10 mouse cellular contexts compared by ENCODE assay signal in genomic region chr12:55300820-55301351, GRCm38 (mm10). TPM values are rescaled to one million over a fixed set of nuclear protein-coding genes. Genes with fewer than 3 reads are reported as not detected.
DNase-seq lines count a peak whose midpoint lies in the region; ATAC-seq and TF ChIP-seq lines count a peak whose summit lies in the region.
"Had no signal": no experiment of that assay in that cellular context is flagged by ENCODE, and none has a peak within 500 bp of the region (broad histone marks: within the 10 kb centered on the region; RNA-seq: fewer than 3 reads in every experiment).

No protein-coding gene starts in this region.

- peak overlapping the region; percentile 80 for H3K9ac ChIP-seq in liver, embryonic 13.5 days

- no peak for DNase-seq in testis, postnatal 10 days (ENCODE audit: low spot score)
- DNase-seq in liver, embryonic 13.5 days = no peak
- DNase-seq in spleen, postnatal 36 days (ENCODE audit: low spot score in 2 of 2) = no peak
- DNase-seq in urinary bladder, postnatal 4 days (ENCODE audit: low spot score in 2 of 2) = no peak
- DNase-seq in right cerebral cortex, postnatal 10 days (ENCODE audit: low spot score in 2 of 2) = no peak
- DNase-seq: embryo, embryonic 11 days; thymus, postnatal 4 days had no signal

- WGBS in liver, embryonic 13.5 days (ENCODE audit: insufficient replicate concordance) = 71% methylated on average over 3 of the region's 3 CpGs

- TF ChIP-seq CTCF in testis, adult 2 months (IDR thresholded peaks at IDR 0.05; ENCODE audit: control insufficient read depth, insufficient read depth, insufficient replicate concordance, low read depth, low read length) = no peak

- ATAC-seq in erythroblast, adult 5-6 weeks (replicated peaks; ENCODE audit: low FRiP score, poor library complexity, severe bottlenecking) = no peak
- no peak for ATAC-seq in liver, embryonic 13.5 days (ENCODE audit: low read depth)

- peak overlapping the region; percentile 71 for H3K4me2 ChIP-seq in liver, embryonic 13.5 days

- peaks cover 50% of the 10 kb centered on the region for H3K36me3 ChIP-seq in erythroblast, embryonic 14.5 days (ENCODE audit: control insufficient read depth)
- H3K36me3 ChIP-seq in testis, adult 2 months (ENCODE audit: control insufficient read depth, insufficient read depth, low read length) = peaks cover 2% of the 10 kb centered on the region
- peaks cover 34% of the 10 kb centered on the region for H3K36me3 ChIP-seq in liver, embryonic 13.5 days

- TF ChIP-seq POLR2A in testis, adult 2 months (IDR thresholded peaks at IDR 0.05; ENCODE audit: control insufficient read depth, low read depth, low read length) = no peak

- peaks cover 34% of the 10 kb centered on the region for H3K4me1 ChIP-seq in erythroblast, embryonic 14.5 days (ENCODE audit: control insufficient read depth)
- 0 out of 2 replicates have a peak, but pooled peaks cover 2% of the 10 kb centered on the region for H3K4me1 ChIP-seq in testis, adult 2 months (ENCODE audit: control insufficient read depth, insufficient read depth, low read length)
- peaks cover 38% of the 10 kb centered on the region for H3K4me1 ChIP-seq in liver, embryonic 13.5 days (replicated peaks)

- H3K4me3 ChIP-seq in erythroblast, embryonic 14.5 days (replicated peaks) = peak overlapping the region; percentile 69
- peak overlapping the region; percentile 96; the same call in 1 of the 2 replicates for H3K4me3 ChIP-seq in testis, adult 2 months (ENCODE audit: control insufficient read depth, low read depth, low read length)
- peak overlapping the region; percentile 69 for H3K4me3 ChIP-seq in liver, embryonic 13.5 days (replicated peaks)

- H3K9me3 ChIP-seq in erythroblast, embryonic 14.5 days (ENCODE audit: control insufficient read depth, low read length) = no peaks in the 10 kb centered on the region
- no peaks in the 10 kb centered on the region for H3K9me3 ChIP-seq in liver, embryonic 13.5 days (replicated peaks)

- H3K27ac ChIP-seq in testis, adult 2 months (ENCODE audit: control insufficient read depth, insufficient read depth, low read depth, low read length) = no peak overlapping the region
- H3K27ac ChIP-seq in liver, embryonic 13.5 days = peak overlapping the region; percentile 98; the same call in 1 of the 2 replicates

- no peaks in the 10 kb centered on the region for H3K27me3 ChIP-seq in erythroblast, embryonic 14.5 days (ENCODE audit: control insufficient read depth)
- H3K27me3 ChIP-seq in testis, adult 2 months (ENCODE audit: control insufficient read depth, insufficient read depth, low read length) = no peaks in the 10 kb centered on the region
- H3K27me3 ChIP-seq in liver, embryonic 13.5 days = no peaks in the 10 kb centered on the region

RNA-seq across cellular contexts. Expression of gene 1110008L16Rik, which starts 1.5 kb away (rescaled TPM):
- 0.02 and 0.03 TPM in 2 replicates for polyA plus RNA-seq in erythroblast, embryonic 14.5 days (2012)
- total RNA-seq in erythroblast, adult 5-6 weeks (2015; ENCODE audit: low replicate concordance) = 11.9 and 13.8 TPM in 2 replicates
- total RNA-seq in erythroblast, adult 5-6 weeks (2017; ENCODE audit: low replicate concordance) = 4.0 and 7.2 TPM in 2 replicates
- polyA plus RNA-seq in testis, adult 2 months (2012; rRNA removed) = 5.0 and 5.8 TPM in 2 replicates
- polyA plus RNA-seq in liver, embryonic 13.5 days (2015; fragmentation: Nextera tagmentation; extraction: Ambion mirVana) = 8.9 and 10.0 TPM in 2 replicates

RNA-seq across cellular contexts. Expression of gene Ppp2r3c, which starts 1.9 kb away (rescaled TPM):
- polyA plus RNA-seq in erythroblast, embryonic 14.5 days (2012) = 0.04 and 0.06 TPM in 2 replicates
- total RNA-seq in erythroblast, adult 5-6 weeks (2015; ENCODE audit: low replicate concordance) = 6.7 and 13.3 TPM in 2 replicates
- total RNA-seq in erythroblast, adult 5-6 weeks (2017; ENCODE audit: low replicate concordance) = 7.4 and 9.6 TPM in 2 replicates
- polyA plus RNA-seq in testis, adult 2 months (2012; rRNA removed) = 8.9 and 10.2 TPM in 2 replicates
- polyA plus RNA-seq in liver, embryonic 13.5 days (2015; fragmentation: Nextera tagmentation; extraction: Ambion mirVana) = 8.2 and 10.8 TPM in 2 replicates
